Mouse (Mus musculus) hindlimb bud, embryonic 11.5 days (tissue): Measurements from ENCODE around the gene Atp6v0e.

Source experiments
- DNase-seq: peaks from one replicate; pipeline ENCODE4 v3.0.0-alpha.2; 2012; ENCODE audit warnings: low read depth, low spot score; ENCODE audit errors: extremely low spot score

Gene Atp6v0e

GRCm38 (mm10) chr17:26662978-26663683, at the start of gene Atp6v0e:
Gene Atp6v0e, plus strand, starts transcription at chr17:26663231.
- DNase-seq, result peak; percentile 83

DNA sequence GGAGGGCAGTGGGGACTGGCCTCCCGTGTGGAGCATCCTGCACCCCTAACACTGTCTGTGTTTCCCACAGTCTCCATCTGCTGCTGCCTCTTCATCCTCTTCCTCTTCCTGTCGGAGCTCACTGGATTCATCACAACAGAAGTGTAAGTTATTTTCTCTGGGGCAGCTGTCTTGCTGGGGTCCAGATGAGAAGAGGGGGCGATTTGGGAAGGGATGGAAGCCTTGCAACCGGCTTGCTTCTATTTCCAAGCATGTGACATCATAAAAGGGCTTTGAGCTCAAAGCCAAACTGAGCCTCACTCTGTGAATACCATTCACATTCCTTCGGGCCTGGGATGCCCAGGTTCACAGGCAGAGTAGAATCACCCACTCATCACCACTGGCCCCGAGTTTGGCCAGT, 48.7 kb upstream of the Atp6v0e start:
- no peak for DNase-seq

DNA sequence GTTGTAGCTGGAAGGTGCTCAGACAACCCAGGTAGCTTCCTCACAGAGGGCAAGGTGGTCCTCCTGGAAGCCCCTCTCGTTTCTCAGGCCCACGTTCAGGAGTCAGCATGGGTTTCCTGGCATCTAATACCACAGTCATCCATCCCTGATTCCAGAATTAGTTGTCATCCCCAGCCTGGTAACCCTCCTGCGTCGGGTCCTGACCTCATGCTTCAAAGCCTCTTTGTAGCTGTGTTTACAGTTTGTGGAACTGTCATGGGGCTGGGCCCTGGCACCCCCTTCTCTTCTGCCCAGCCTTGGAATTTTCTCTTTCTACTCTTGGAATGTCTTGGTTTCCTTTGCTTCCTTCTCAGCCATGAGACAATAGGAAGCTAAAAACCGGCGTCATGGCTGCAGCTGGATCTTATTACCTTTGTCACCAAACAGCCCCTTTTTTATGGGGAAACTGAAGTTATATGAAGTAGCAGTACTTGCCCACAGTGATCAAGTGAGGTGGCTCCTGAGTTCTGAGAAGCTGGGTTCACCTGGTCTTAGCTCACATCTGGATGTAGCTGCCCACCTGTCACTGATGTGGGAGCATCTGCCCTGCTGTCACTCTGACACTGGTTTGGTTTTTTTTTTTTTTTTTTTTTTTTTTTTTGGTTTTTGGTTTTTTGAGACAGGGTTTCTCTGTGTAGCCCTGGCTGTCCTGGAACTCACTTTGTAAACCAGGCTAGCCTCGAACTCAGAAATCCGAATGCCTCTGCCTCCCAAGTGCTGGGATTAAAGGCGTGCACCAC, 48.1 kb upstream of the Atp6v0e start:
- DNase-seq, result no peak

- DNase-seq, result no peak
Measured at GRCm38 (mm10) chr17:26616696-26617095, 46.3 kb upstream of the Atp6v0e start.

DNA sequence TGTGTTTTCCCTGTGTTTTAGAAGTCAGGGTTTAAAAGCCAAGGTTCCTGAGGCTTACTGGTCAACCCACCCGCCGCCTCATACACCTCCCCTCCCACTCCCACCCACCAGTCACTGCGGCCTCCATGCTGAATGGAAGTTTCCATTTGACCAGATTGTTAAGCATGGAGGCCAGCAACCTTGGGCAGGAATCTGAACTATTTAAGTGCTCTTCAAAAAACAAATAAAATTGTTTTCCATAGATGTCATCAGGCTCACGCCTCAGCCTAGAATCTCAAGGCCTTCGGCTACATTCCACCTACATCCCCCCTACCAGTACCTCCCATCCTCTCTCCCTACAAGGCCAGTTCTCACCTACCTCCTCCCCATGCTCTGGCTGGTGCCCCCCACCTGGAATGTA, 44.5 kb upstream of the Atp6v0e start:
- DNase-seq, result no peak

DNA sequence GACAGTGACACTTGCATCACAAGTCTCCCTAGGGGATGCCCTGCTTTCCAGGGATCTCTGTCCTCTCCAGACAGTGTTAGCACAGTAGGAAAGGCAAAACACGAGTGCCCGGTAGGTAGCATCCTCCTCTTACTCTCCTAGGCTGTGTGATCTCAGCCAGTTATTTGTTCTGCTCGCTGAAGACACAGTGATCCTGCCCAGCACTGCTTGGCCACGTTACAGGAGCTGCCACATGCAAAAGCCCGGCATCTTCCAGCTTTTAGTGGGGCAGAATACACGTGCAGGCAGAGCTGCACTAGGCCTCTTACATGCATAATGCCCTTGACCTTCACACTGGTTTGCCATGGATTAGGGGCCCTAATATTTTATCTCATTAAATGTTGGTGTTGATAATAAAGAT, 43.5 kb upstream of the Atp6v0e start:
- no peak for DNase-seq

GRCm38 (mm10) chr17:26620292-26620691, 42.7 kb upstream of the Atp6v0e start:
- DNase-seq, result no peak

DNA sequence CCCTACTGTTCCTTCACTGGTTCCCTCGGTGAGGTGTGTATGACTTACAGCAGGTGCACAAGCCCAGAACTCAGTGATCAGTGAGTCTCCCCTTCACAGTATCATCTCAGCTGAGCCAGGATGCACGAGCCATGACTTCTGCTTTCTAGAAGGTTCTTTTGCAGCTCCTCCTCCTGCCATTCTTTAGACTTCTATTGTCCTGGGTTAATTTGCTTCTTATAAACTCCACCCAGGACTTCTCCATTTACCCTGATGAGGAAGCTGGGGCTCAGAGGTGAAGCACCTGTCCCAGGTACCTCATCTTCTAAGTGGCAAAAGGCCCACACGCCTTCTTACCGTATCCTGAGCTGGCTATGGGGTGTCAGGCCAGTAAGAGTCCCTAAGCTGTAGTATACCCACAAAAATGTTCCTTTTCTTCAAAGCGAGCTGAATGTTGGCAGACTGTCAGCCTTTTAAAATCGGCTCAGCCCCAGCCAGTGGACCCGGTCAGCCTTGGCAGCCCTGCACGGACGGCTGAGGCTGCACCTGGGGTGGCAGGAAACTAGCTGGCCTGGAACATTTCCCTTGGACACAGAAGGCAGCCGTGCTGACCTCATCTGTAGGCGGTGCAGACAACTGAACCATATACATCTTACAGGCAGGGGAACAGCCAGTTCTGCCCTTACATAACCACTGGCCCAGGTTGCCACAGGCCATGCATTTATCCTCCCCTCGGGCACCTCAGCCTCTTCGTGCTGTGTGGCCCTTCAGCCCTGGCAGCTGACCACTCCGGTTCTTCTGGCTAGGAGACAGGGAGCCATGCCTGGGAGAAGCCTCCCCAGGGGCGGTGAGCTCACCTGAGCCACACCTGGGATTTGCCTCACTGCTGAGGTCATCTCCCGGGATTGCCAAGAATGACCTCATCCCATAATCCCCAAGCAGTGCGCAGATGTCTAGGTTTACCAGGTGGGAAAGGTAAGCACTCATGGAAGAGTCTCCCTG, 42.0 kb upstream of the Atp6v0e start:
- no peak for DNase-seq

DNA sequence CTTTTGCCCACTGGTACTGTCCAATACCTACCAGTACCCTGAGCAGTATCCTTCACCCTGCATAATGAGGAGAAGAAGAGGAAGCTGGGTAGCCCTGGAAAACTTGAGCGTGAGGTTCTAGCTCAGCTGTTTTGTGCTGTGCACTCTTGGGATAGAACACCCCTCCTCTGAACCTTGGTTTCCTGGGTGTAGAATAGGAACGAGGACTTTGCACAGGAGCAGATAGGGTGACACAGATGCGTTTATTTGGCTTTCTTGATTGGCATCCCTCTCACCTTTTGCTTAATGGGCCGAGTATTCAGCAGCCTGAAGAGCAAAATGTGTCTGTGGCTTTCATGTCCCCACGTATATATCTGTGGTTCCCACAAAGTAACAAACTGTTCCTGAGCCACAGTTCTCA, 41.1 kb upstream of the Atp6v0e start:
- no peak for DNase-seq

DNA sequence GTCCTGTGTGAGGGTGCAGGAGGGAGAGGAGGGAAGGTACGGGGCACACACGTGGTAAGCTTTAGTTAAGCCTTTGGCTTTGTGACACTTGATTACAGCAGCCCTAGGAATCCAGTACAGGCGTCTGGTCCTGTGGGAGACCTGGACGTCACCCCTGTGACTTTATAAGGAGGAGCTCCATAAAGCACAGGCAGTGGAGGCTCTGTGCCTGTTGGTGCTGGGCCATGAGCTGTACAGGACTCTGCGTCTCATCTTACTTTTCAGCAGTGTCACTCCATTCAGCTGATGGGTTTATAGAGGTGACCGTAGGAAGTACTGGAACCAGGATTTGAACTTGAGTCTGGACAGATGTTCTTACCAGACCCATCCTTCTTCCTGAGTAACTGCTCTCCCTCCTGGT, 39.0 kb upstream of the Atp6v0e start:
- DNase-seq, result no peak

DNA sequence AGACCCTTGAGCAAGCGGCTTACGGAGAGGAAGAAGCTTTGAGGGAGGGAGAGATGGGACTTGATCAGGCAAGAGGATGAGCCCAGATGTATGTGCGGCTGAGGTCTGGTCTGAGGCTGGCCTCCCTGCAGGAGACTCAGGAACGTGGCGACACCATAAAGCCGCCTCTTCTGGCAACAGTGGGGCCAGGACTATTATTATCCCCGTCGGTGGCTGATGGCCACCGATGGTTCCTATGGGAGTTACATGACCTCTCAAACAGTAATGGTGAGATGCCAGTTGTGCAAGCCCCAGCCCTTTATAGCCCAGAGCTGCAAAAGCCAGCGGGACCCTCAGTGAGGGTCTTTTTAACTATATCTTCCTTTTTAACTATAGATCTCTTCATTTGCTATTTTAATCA, 38.0 kb upstream of the Atp6v0e start:
- DNase-seq, result no peak

DNA sequence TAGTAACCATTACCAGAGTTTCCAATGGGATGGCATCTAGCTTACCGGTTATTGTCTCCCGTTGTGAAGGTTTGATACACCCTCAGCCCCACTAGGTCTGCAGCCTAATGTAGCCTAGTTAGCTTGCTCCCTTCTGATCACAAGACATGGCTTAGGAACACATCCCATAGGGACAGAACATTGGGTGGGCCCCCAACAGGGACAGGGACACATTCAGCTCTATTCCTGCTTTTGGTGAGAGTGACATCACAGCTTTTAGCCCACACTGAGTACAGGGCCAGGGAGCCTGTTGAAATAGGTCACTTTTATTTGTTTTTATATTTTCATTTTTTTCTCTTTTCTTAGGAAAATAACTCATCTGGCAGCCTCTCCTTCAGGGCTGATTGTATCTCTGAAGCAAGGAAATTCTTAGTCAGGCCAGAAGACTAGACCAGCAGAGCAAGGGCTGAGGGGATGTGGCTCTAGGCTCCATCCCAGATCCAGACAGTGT, 37.5 kb upstream of the Atp6v0e start:
- DNase-seq, result no peak

GRCm38 (mm10) chr17:26628479-26628878, 34.6 kb upstream of the Atp6v0e start:
- DNase-seq, result no peak

- DNase-seq, result no peak
Measured at GRCm38 (mm10) chr17:26628936-26629335, 34.1 kb upstream of the Atp6v0e start.

DNA sequence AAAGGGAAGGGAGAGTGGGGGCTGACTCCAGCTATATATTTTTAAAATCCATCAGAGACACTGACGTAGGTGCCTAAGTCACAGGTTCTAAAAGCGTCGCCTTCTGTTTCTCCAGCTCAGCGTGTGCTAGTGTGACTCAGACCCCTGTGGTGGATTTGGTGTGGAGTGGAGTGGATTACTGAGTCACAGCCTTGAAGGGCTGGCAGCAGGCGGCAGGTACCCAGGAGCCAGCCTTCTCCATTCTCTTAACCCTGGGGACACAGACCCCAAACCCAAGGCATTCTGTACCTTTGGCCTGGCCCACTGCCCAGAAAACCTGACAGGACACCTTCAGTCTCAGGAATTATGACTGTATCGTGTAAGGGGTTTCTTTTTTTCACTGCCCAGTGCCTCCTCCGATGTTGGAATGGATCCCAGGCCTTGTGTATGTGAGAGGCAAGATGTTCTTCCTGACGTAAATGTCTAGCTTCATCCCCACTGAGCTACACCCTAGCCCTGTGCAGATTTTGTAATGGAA, 31.2 kb upstream of the Atp6v0e start:
- DNase-seq, result no peak

- no peak for DNase-seq
Measured at GRCm38 (mm10) chr17:26633186-26633585, 29.8 kb upstream of the Atp6v0e start.

- DNase-seq, result no peak
Measured at GRCm38 (mm10) chr17:26633926-26634325, 29.1 kb upstream of the Atp6v0e start.

GRCm38 (mm10) chr17:26634539-26634938, 28.5 kb upstream of the Atp6v0e start:
- no peak for DNase-seq

GRCm38 (mm10) chr17:26635951-26636350, 27.1 kb upstream of the Atp6v0e start:
- DNase-seq, result no peak

- DNase-seq, result no peak
Measured at GRCm38 (mm10) chr17:26637851-26638250, 25.2 kb upstream of the Atp6v0e start.

DNA sequence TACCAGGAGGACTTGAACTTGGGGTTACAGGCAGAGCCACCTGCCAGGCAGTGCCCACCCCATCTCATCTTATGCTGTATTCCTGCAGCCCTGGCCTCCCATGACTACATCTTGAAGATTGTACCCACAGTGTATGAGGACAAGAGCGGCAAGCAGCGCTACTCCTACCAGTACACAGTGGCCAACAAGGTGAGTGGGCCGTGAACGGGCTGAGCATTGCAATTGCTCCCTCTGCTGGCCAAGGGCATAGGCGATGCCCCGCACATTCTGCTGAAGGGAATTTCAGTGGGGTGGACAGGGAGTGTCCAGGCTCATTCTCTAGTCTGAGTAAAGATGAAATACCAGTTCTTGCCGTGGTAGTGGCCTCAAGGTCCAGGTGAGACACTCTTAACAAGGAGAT, 24.4 kb upstream of the Atp6v0e start:
- peak; percentile 37 for DNase-seq
